Mouse (Mus musculus): ENCODE results near the gene Utp4.
"Not testable (repeated sequence)": the region's sequence is repeated elsewhere in the genome, so short reads cannot be mapped to it uniquely, and the experiment has no call there.

The Utp4 gene

GRCm38 (mm10) chr8:106905727-106906480, 12.5 kb downstream of the Utp4 start:
- DNase-seq = peak; percentile 61 to 73

DNA sequence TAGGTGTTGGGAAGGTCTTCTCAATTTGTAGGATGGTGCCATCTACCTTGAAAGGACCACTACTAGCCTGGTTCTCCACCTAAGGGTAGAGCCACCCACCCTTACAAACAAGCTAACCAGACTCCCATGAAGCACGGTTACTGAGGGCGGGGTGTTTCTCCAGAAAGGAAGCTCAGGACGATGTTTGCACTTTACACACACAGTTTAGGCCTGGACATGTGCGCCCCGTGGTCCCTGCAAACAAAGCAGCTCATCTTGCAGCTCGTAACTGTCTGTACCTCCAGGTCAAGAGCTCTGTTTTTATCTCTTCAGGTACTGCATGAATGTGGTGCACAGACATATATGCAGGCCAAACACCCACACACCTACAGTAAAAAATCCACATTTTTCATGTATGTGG, 13.2 kb downstream of the Utp4 start:
- no peak for DNase-seq

DNA sequence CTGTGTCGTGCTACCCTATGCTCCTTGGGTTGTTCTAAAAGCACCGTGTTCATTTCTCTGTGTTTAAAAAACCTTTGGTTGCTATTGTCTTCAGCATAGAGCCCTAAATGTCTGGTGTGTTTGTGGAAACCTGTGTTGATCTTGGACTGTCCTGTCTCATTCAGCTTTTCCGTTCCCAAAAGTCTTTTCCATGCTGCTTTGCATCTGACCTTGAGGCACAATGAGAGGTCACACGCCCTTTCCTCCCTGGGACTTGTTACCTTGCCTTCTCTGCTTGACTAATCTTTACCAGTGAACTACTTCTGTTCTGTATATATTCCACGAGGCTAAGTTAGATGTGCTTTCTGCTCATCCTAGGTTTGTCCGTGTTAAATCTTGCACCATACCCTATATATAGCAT, 14.0 kb downstream of the Utp4 start:
- no peak for DNase-seq

- no peak for DNase-seq
Observed at GRCm38 (mm10) chr8:106908291-106908690, 14.9 kb downstream of the Utp4 start.

- no peak for DNase-seq
Observed at GRCm38 (mm10) chr8:106913631-106914030, 20.2 kb downstream of the Utp4 start.

- no peak for DNase-seq
Observed at GRCm38 (mm10) chr8:106919721-106920394, 26.4 kb downstream of the Utp4 start.

- DNase-seq = no peak
Observed at GRCm38 (mm10) chr8:106920395-106920741, 26.9 kb downstream of the Utp4 start.

DNA sequence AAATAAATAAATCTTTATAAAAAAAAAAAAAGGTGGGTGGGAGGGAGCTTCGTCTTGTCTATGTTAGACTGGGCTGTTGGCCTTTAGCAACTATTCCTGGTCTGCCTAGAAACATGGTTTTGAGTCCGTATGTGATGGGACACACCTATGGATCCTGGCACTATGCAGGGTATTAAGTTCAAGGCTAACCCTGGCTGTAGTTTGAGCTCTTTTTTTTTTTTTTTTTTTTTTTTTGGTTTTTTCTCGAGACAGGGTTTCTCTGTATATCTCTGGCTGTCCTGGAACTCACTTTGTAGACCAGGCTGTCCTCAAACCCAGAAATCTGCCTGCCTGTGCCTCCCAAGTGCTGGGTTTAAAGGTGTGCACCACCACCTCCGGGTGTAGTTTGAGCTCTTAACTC, 30.6 kb downstream of the Utp4 start:
- no peak for DNase-seq

- DNase-seq = no peak
Observed at GRCm38 (mm10) chr8:106924904-106925349, 31.5 kb downstream of the Utp4 start.

DNA sequence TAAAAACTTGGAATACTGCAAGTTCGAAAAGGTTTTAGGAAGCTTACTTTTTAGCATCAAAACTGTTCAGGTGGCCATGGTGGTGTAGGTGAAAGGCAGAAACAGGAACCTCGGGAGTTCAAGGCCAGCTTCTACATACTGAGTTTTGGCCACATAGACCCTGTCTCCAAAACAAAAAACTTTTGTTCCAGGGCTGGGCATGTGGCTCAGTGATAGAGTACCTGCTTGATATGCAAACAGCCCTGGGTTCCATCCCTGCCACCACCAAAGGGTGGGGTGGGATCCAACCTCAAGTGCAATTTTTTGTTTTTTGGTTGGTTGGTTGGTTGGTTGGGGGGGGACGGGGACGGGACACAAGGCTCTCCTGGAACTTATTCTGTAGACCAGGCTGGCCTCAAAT, 32.0 kb downstream of the Utp4 start:
- DNase-seq = no peak

DNA sequence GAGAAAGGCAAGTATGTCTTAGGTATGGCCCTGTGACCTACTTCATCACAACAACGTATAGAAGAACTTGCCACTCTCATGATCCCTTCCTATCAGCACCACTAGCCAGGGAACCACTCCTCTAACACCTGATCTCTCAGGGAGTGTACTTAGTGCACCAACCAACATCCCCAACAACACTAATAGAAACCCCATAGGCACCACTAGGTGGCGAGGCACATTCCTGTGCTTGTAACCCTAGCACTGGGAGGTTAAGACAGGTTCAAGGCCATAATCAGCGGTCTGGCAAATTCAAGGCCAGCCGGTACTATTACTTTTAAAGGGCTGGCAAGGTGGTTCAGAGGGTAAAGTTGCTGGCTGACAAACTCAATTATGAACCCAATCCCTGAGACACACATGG, 33.8 kb downstream of the Utp4 start:
- DNase-seq = peak; percentile 19 to 44

DNA sequence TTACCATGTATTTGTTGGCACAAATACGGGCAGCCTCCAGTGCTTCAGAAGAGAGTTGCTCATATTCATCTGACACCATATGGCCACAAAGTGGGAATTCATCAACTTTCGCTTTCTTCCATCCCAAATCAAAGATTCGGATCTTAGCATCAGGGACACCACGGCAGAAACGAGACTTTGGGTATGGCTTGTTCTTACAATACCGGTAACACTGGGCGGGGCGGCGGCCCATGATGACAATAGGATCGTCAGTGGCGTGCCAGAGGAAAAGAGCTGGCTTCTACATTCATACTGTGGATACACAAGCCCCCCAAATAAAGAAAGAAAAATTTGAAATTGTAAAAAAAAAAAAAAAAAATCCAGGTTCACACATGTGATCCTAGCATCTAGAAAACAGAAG, 34.7 kb downstream of the Utp4 start:
- not testable (repeated sequence) for DNase-seq

DNA sequence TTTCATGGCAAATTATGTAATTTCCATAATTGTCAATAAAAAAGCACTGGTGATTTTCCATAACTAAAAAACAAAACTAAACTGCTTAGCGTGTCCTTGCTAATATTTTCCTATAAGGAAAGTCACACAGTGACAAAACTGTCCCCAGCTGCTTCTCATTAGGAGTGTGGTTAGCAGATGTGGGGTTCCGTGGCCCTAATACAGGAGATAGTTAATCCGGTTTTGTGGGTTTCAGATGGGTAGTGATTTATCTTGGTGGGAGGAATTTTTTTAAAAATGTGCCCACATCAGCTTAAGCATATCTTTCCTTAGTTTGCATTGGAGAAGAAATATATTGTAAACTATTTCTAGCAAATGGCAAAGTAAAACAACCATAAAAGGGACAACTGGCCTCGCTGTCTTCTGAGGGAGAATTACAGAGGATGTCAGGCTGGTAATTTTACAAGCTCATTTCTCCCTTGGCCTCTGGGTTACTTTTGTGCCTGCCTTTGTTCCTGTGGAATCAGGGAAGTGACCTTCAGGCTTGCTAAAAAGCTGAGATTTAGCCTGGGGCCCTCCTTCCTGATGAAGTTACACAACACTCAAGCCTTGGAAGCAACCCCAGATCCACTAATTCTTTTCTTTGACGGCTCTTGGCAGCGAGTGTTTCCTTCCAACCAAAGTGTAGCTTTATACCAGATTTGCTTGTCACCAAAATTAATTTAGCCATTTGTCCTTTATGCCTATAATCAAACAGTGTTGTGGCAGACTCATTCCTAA, 35.9 kb downstream of the Utp4 start:
- DNase-seq = peak; percentile 61 to 76

DNA sequence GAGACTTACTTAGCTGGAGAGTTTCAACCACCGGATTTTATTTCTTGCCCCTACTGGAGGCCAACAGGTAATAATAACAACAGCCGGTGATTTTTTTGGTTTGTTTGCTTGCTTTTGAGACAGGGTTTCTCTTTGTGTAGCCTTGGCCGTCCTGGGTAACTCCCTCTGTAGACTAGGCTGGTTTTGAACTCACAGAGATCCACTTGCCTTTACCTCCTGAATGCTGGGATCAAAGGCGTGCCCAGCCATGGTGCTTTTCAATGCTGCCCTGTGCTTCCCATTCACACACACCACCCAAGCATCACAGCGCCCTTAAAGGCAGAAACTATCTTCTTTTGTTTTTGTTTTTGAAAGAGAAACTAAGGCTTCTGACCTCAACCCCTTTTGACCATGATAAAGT, 36.5 kb downstream of the Utp4 start:
- DNase-seq = no peak

DNA sequence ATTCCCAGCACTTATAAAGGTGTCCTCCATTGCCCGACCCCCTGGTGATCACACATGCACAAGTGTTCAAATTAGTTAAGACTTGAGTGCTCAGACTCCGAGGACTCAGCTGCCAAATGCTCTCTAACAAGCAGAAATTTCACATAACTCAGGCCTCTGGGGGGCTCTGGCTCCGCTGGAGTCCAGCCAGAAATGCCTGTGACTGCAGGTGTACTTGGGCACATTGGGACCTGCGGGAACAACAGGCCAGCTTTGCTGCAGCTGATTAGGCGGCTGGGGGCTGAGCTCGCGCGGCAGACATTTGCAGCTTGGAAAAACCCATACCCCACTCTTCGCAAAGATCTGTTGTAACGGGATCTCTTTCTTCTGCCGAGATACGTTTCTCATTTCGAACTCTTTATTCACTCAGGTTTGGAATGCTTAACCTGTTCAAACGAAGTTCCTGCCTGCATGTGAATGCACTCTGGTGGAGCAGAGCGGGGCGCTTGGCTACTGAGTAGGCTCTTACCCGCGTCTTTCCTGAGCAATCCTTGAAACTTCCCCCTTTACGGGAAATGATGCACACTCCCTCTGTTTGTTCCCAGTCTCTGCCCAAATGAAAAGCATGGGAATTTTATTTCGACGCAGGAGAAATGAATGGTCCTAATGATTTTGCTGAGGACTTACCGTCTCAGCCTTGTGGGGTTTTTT, 39.1 kb downstream of the Utp4 start:
- DNase-seq = peak in 1 of 2 experiments; percentile 10

- no peak for DNase-seq
Observed at GRCm38 (mm10) chr8:106933506-106934143, 40.2 kb downstream of the Utp4 start.

DNA sequence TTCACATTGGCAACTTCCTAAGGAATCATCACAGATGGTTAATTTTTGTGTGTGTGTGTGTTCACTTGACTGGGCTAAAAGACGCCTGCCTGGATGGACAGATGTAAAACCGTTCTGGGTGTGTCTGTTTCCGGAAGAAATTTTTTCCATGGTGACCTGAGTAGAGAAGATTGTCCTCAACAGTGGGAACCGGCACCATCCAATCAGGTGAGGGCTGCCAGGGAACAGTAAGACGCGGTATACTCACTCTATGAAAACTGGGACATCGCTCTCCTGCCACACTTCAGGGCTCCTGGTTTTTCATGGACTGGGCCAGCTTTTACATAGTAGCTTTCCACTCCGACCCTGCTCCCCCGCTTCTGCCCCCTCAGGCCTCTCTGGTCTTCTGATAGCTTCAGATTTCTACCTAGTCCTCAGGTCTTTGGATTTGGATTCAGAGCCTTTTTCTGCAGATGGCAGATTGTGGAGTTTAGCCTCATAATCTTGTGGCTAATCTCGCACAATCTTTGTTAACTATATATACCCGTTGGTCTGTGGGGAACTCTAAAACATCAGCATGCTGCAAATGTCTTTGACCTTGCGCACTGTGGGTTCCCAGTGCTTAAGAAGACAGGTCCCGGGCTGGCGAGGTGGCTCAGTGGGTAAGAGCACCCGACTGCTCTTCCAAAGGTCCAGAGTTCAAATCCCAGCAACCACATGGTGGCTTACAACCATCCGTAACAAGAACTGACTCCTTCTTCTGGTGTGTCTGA, 41.0 kb downstream of the Utp4 start:
- DNase-seq = no peak

DNA sequence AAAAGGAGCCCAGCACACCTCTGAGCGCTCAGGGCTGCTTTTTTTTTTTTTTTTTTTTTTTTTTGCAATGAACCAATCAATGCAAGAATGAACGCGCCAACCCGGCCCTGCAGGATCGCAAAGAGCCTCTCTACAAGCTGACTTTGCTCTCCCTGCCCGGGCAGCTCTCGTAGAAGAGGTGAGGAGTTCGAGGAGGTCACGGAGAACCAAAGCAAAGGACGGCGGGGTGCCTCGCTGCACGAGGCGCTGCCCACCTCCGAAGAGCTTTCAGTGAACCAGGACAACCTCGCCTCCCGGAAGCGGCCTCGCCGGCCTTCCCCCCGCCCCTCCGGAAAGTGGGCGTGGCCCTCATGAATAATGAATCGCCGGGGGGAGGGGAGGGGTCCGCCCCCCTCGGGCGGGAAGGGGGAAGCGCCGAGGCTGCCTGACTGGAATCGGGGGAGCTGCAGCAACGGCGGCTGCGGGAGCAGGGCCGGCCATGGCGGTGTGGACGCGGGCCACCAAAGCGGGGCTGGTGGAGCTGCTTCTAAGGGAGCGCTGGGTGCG, 42.0 kb downstream of the Utp4 start, which contains the start of gene Sntb2:
Gene Sntb2 (plus strand): TSS at position 427 of the 546 bp plus-strand sequence.
- peak; percentile 91 to 93 for DNase-seq

DNA sequence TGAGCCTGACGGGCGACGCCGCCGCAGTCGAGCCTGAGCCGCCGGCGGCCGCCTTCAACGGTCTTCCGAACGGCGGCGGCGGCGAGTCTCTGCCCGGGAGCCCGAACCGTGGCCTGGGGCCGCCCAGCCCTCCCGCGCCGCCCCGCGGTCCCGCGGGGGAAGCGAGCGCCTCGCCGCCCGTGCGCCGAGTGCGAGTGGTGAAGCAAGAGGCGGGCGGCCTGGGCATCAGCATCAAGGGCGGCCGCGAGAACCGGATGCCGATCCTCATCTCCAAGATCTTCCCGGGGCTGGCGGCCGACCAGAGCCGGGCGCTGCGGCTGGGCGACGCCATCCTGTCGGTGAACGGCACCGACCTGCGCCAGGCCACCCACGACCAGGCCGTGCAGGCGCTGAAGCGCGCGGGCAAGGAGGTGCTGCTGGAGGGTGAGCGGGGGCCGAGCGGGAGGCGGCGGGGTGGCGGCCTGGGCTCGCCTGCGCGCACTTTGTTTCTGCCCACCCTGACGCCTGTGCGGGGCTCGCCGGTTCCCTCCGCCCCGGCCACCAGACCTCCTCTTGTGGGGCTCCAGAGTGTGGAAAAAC, 42.6 kb downstream of the Utp4 start:
- DNase-seq = peak; percentile 64 to 65

GRCm38 (mm10) chr8:106936478-106937051, 43.1 kb downstream of the Utp4 start:
- peak; percentile 45 to 61 for DNase-seq

Data from lung, adult 18-20 months (tissue).